Mouse (Mus musculus) liver, postnatal 0 days (tissue): ENCODE measurements around the gene Eps15l1.

Experiments
- CTCF ChIP-seq: sonication (generic); IDR thresholded peaks from 2 replicates; pipeline ENCODE4 v1.5.1; 2016; ENCODE audit warnings: antibody characterized with exemption, low read depth
- EP300 ChIP-seq: IDR thresholded peaks from 2 replicates; pipeline ENCODE4 v1.6.1; 2016; ENCODE audit warnings: antibody characterized with exemption, low read depth, mild to moderate bottlenecking

DNA sequence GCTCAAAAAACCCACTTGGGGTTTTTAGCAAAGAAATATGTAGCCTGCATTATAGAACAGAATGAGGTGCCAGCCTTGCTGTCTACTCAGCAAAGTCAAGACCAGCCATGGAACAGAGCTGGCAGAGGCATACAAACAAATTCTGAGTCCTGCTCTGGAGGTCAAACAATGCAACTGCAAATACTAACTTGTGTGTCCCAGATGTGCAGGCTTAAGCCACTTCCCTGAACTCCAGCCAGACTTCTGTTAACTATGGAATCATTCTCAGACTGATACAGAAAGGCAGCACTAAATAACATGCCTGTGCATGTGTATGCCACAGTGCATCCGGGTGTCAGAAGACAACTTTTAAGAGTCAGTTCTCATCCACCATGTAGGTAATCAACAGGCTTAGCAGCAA lies 13.4 kb downstream of the Eps15l1 start:
- TF ChIP-seq CTCF (no peak), EP300 (no peak)
